Mouse (Mus musculus): ENCODE results near the gene Gm42669.
A peak's percentile ranks its signal among the peaks of the same experiment; 100 is the strongest.

The Gm42669 gene

GRCm38 (mm10) chr5:107521897-107522296 is 14.5 kb downstream of the Gm42669 start:
- no peak for DNase-seq (ENCODE audit: low spot score)

GRCm38 (mm10) chr5:107524281-107524680 is 16.9 kb downstream of the Gm42669 start:
- no peak for DNase-seq (ENCODE audit: low spot score)

GRCm38 (mm10) chr5:107528856-107529255 is 21.4 kb downstream of the Gm42669 start:
- DNase-seq (ENCODE audit: low spot score): no peak

GRCm38 (mm10) chr5:107533590-107533989 is 26.2 kb downstream of the Gm42669 start:
- DNase-seq (ENCODE audit: low spot score): no peak

GRCm38 (mm10) chr5:107534581-107534980 is 27.2 kb downstream of the Gm42669 start, which contains the start of gene 1700028K03Rik:
TSS of gene 1700028K03Rik (plus strand) at chr5:107534709.
- DNase-seq (ENCODE audit: low spot score): no peak

GRCm38 (mm10) chr5:107541696-107542095 is 34.3 kb downstream of the Gm42669 start:
- DNase-seq (ENCODE audit: low spot score): no peak

- DNase-seq (ENCODE audit: low spot score): no peak
Measured at GRCm38 (mm10) chr5:107545927-107546326, 38.5 kb downstream of the Gm42669 start.

- DNase-seq (ENCODE audit: low spot score): no peak
Measured at GRCm38 (mm10) chr5:107547955-107548354, 40.5 kb downstream of the Gm42669 start.

GRCm38 (mm10) chr5:107548444-107548843 is 41.0 kb downstream of the Gm42669 start:
- no peak for DNase-seq (ENCODE audit: low spot score)

- no peak for DNase-seq (ENCODE audit: low spot score)
Measured at GRCm38 (mm10) chr5:107554336-107554735, 46.9 kb downstream of the Gm42669 start.

- DNase-seq (ENCODE audit: low spot score): no peak
Measured at GRCm38 (mm10) chr5:107556969-107557368, 49.5 kb downstream of the Gm42669 start.

- no peak for DNase-seq (ENCODE audit: low spot score)
Measured at GRCm38 (mm10) chr5:107569148-107569547, 61.7 kb downstream of the Gm42669 start.

- peak; percentile 62 for DNase-seq (ENCODE audit: low spot score)
Measured at GRCm38 (mm10) chr5:107597301-107598077, 90.1 kb downstream of the Gm42669 start, which contains the start of the genes Rpap2 and Glmn. TSS of gene Rpap2 (plus strand) at chr5:107597373. TSS of gene Glmn (minus strand) at chr5:107597888.

- DNase-seq (ENCODE audit: low spot score): no peak
Measured at GRCm38 (mm10) chr5:107598380-107598779, 91.0 kb downstream of the Gm42669 start.

GRCm38 (mm10) chr5:107611224-107611623 is 103.8 kb downstream of the Gm42669 start:
- DNase-seq (ENCODE audit: low spot score): peak; percentile 69

- DNase-seq (ENCODE audit: low spot score): no peak
Measured at GRCm38 (mm10) chr5:107617986-107618385, 110.6 kb downstream of the Gm42669 start.

GRCm38 (mm10) chr5:107621327-107621726 is 113.9 kb downstream of the Gm42669 start:
- no peak for DNase-seq (ENCODE audit: low spot score)
